Mouse (Mus musculus) midbrain, embryonic 12.5 days (tissue): ENCODE data around the gene Nhlrc4. TPM values are rescaled to one million over a fixed set of nuclear protein-coding genes. Genes with fewer than 3 reads are reported as not detected.

Experiments used
- ATAC-seq: fragments of 200-750 bp; cut with Nextera tagmentation; 2 replicates; pipeline ENCODE4 v1.8.0; 2017; ENCODE audit warnings: low read depth, moderate TSS enrichment, moderate library complexity; ENCODE audit not compliant: low FRiP score
- H3K27ac ChIP-seq: fragments of 300-500 bp; sonication (generic); replicated peaks from 2 replicates; pipeline ENCODE4 v1.5.1; 2016; ENCODE audit warnings: mild to moderate bottlenecking
- H3K27me3 ChIP-seq: fragments of 300-500 bp; sonication (generic); 2 replicates; pipeline ENCODE4 v1.6.1; 2016; ENCODE audit warnings: mild to moderate bottlenecking
- H3K36me3 ChIP-seq: fragments of 300-500 bp; sonication (generic); 2 replicates; pipeline ENCODE4 v1.6.1; 2016
- H3K4me1 ChIP-seq: fragments of 300-500 bp; sonication (generic); 2 replicates; pipeline ENCODE4 v1.6.1; 2016
- H3K4me2 ChIP-seq: fragments of 300-500 bp; sonication (generic); replicated peaks from 2 replicates; pipeline ENCODE4 v1.6.1; 2016; ENCODE audit warnings: mild to moderate bottlenecking, moderate library complexity
- H3K4me3 ChIP-seq: fragments of 300-500 bp; sonication (generic); 2 replicates; pipeline ENCODE4 v1.5.1; 2016; ENCODE audit warnings: mild to moderate bottlenecking
- H3K9ac ChIP-seq: fragments of 300-500 bp; sonication (generic); replicated peaks from 2 replicates; pipeline ENCODE4 v1.6.1; 2016; ENCODE audit warnings: mild to moderate bottlenecking, moderate library complexity
- H3K9me3 ChIP-seq: fragments of 300-500 bp; sonication (generic); 2 replicates; pipeline ENCODE4 v1.6.1; 2016; ENCODE audit warnings: mild to moderate bottlenecking
- WGBS: fragments of 180-500 bp; shearing (Covaris S2); methylation state at CpG from one replicate; pipeline ENCODE4 v1.1.7; 2016; 5-methylcytosine and 5-hydroxymethylcytosine counted together
- polyA plus RNA-seq: library from polyadenylated mRNA; unstranded; fragments of >200 nt; fragmentation: Nextera tagmentation; extraction: Ambion mirVana; gene quantifications from 2 replicates; pipeline ENCODE4 v1.2.1, GENCODE M21; 2016

Gene Nhlrc4
- polyA plus RNA-seq, 1 experiment from 2014 or later = 0.61 TPM

DNA sequence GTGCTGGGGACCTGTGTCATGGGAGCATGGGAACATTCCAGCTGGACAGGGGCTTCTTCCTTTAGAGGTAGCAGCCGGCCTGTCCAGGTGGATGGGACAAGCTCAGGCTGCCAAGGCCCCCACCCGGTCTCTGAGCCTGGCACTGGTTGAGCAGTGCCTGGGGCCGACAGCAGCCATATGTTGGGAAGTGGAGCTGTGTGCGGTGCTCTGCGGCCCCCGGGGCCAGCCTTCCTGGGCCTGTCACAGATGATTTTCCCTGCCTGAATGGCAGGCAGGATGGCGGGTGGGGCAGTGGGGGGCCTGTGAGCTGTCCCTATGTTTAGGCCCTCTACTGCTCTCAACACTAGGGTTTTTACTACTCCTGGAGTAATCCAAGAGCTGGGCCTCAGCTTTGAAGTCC lies 11.4 kb upstream of the Nhlrc4 start:
- peaks cover 29% of the 10 kb centered on the region for H3K27me3 ChIP-seq
- H3K36me3 ChIP-seq = peaks cover 35% of the 10 kb centered on the region
- no peak overlapping the region for H3K4me2 ChIP-seq
- H3K27ac ChIP-seq = no peak overlapping the region
- ATAC-seq = no peak
- peaks cover 8% of the 10 kb centered on the region for H3K4me1 ChIP-seq
- H3K9ac ChIP-seq = peak overlapping the region; percentile 16; the same call in 1 of the 2 replicates
- 82% methylated on average over 7 of the region's 7 CpGs for WGBS
- H3K4me3 ChIP-seq = no peak overlapping the region
- H3K9me3 ChIP-seq = no peaks in the 10 kb centered on the region

DNA sequence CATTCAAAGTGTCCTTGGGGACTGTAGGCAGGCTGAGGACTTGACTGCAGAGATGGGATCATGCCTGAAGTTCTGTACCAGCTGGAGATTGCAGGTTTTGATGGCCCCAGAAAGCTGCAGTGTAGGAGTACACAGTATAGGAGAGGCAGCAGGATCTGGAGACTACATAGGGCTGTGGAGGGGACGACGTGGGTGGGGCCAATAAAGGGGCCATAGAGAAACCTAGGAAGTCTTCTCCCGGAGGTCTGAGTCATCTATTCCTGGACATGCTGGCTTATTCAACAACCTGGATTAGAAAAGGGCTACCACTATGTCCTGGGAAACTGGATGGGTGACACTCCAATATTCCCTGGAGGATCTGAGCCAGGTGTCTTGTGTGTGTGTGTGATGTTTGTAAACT lies 11.0 kb upstream of the Nhlrc4 start:
- Histone ChIP-seq H3K36me3 (peaks cover 31% of the 10 kb centered on the region), H3K4me3 (no peak overlapping the region), H3K4me1 (peaks cover 8% of the 10 kb centered on the region), H3K9ac (peak overlapping the region; percentile 16; the same call in 1 of the 2 replicates), H3K9me3 (no peaks in the 10 kb centered on the region), H3K27me3 (peaks cover 33% of the 10 kb centered on the region), H3K27ac (no peak overlapping the region), H3K4me2 (no peak overlapping the region)
- ATAC-seq = no peak
- 74% methylated on average over 3 of the region's 3 CpGs for WGBS

DNA sequence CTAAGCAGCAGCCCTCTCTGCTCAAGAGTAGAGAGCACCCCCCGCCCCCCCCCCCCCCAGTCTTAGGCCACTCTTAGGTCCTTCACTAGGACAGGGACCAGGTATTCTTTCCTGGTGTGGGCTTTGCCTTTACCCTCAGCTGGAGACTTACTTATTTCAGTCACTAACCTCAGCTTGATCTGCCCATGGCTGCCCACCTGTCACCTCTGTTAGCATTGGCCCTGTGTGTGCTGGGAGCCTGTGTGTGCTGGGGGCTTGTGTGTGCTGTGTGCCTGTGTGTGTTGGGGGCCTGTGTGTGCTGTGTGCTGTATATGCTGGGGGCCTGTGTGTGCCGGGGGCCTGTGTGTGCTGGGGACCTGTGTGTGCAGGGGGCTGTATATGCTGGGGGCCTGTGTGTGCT lies 9.9 kb upstream of the Nhlrc4 start:
- H3K4me2 ChIP-seq = no peak overlapping the region

DNA sequence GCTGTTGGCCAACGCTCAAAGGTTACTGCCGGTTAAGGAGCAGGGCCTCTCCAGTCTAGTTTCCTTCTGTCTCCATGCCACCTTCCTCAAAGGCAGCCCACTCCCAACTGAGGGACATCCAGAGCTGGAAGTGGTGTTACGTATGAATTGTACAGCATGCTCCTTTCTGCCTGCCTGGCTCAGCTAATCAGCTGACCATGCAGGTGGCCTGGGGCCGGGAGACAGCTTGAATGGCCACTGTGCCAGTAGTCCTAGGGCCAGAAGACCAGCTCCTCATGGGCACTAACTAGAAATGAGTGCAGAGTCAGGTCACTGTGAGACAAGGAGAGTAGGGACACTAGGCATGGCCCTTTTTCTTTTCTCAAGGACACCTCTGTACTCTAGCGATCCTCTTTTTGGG lies 8.4 kb upstream of the Nhlrc4 start:
- no peak overlapping the region for H3K9ac ChIP-seq
- no peaks in the 10 kb centered on the region for H3K9me3 ChIP-seq
- peaks cover 8% of the 10 kb centered on the region for H3K4me1 ChIP-seq
- H3K27ac ChIP-seq = no peak overlapping the region
- 78% methylated on average over 5 of the region's 5 CpGs for WGBS
- no peak for ATAC-seq
- H3K4me3 ChIP-seq = no peak overlapping the region
- peaks cover 46% of the 10 kb centered on the region for H3K27me3 ChIP-seq
- H3K36me3 ChIP-seq = 0 out of 2 replicates have a peak, but pooled peaks cover 10% of the 10 kb centered on the region
- H3K4me2 ChIP-seq = no peak overlapping the region

More for the DNA sequence above, 9.9 kb upstream of the Nhlrc4 start:
- no peak for ATAC-seq
- Histone ChIP-seq H3K9ac (no peak overlapping the region), H3K4me1 (peaks cover 8% of the 10 kb centered on the region), H3K4me3 (no peak overlapping the region), H3K27ac (no peak overlapping the region), H3K9me3 (no peaks in the 10 kb centered on the region), H3K36me3 (peaks cover 21% of the 10 kb centered on the region; the same call in 1 of the 2 replicates), H3K27me3 (peaks cover 44% of the 10 kb centered on the region)
- 100% methylated on average over 1 of the region's 2 CpGs for WGBS

DNA sequence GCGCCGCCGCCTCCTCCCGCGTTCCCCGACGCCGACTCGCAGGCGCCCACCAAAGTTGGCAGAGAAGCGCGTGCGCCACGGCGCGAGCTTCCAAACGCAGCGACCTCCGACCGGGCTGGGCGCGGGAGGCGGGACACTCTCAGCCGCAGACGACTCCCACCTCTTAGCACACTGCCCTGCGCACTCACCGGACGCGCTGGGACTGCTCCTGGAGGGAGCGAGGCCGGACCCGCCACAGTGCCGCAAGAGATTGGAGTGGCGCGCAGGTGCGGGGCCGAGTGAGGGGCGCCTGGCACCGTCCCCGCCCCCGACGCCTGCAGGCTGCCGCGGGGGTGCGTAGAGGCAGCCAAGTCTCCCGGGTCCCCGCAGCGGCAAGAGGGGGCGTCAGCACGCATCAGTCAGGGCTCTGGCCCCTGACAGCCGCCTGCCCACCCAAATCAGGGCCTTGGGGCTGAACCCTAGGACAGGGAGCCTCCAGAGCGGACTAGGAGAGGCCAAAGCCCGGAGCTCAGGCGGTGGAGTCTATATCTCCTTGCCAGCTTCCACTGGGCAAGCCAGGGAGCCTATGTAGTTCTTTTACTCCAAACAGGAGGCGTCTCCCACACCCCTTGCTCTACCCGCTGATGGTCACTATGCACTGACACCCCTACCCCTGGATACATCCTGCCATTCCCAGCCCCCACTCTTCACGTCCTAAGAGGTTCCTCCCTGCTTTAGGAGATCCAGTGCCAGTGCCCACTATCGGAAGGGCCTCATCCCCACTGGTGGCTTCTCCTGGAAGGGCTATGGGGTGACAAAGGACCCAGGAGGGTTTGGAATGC lies 7.3 kb upstream of the Nhlrc4 start, which contains the start of gene A930017K11Rik:
Gene A930017K11Rik (minus strand): TSS at position 763 of the 821 bp plus-strand sequence.
- Histone ChIP-seq H3K9me3 (no peaks in the 10 kb centered on the region), H3K36me3 (no peaks in the 10 kb centered on the region), H3K27me3 (peaks cover 46% of the 10 kb centered on the region), H3K4me2 (peak within 1 kb of the TSS; percentile 43), H3K4me3 (peak within 1 kb of the TSS; percentile 32), H3K9ac (no peak within 1 kb of the TSS), H3K27ac (no peak within 1 kb of the TSS), H3K4me1 (peaks cover 8% of the 10 kb centered on the region)
- under 1% methylated on average over 58 of the region's 58 CpGs for WGBS
- ATAC-seq = no peak

DNA sequence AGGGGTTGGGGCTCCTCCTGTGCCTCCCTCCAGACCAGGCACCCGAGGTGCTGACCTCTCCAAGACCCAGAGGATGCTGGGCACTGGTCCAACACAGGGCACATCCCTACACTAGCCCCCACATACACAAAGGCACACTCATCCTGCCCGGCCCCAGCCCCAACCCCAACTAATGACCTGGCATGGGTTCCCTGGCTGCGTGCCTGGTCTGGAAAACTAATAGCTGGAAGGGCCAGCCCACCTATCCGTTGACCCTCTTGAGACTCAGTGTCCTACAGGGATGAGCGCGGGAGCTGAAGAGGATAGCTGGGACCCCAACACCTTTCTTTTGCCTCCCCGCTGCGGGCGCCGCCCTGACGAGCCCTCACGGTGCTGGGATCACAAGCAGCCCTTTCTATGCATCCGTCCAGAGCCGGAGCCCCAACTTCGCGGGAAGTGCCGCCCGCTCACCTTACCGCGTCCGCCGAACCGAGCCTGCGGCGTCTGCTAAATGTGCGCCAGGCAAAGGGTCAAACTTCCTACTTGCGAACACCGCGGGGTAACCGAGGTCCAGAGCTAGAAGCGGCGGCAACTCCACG lies 6.6 kb upstream of the Nhlrc4 start:
- ATAC-seq = no peak

DNA sequence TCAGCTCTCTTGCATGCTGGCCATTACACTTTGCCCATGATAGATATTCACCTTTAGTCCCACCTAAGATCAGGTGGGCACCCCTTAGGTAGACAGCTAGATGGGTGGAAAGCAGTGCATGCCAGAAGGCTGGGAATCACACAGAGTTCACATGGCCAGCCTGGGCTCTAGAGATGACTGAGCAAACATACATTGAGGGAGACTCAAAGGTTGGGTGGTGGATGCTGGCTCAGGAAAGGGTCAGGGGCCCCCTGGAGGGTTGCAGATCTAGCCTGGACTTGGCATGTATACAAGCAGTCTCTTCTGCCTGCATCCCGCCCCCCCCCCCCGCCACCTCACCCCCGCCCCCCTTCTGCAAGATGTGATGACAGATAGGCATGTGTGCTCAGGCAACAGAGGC lies 5.9 kb upstream of the Nhlrc4 start:
- 14% methylated on average over 3 of the region's 3 CpGs for WGBS
- no peaks in the 10 kb centered on the region for H3K36me3 ChIP-seq
- H3K4me3 ChIP-seq = no peak overlapping the region
- H3K9me3 ChIP-seq = no peaks in the 10 kb centered on the region
- H3K27me3 ChIP-seq = peaks cover 46% of the 10 kb centered on the region
- no peak overlapping the region for H3K27ac ChIP-seq
- ATAC-seq = no peak
- H3K4me2 ChIP-seq = no peak overlapping the region
- no peak overlapping the region for H3K9ac ChIP-seq
- peaks cover 8% of the 10 kb centered on the region for H3K4me1 ChIP-seq

More for the DNA sequence above, 6.6 kb upstream of the Nhlrc4 start:
- H3K27ac ChIP-seq = no peak overlapping the region
- peak overlapping the region; percentile 43 for H3K4me2 ChIP-seq
- no peaks in the 10 kb centered on the region for H3K9me3 ChIP-seq
- WGBS = 1% methylated on average over 33 of the region's 33 CpGs
- peak overlapping the region; percentile 32 for H3K4me3 ChIP-seq
- peaks cover 46% of the 10 kb centered on the region for H3K27me3 ChIP-seq
- no peak overlapping the region for H3K9ac ChIP-seq
- H3K36me3 ChIP-seq = no peaks in the 10 kb centered on the region
- peaks cover 8% of the 10 kb centered on the region for H3K4me1 ChIP-seq

DNA sequence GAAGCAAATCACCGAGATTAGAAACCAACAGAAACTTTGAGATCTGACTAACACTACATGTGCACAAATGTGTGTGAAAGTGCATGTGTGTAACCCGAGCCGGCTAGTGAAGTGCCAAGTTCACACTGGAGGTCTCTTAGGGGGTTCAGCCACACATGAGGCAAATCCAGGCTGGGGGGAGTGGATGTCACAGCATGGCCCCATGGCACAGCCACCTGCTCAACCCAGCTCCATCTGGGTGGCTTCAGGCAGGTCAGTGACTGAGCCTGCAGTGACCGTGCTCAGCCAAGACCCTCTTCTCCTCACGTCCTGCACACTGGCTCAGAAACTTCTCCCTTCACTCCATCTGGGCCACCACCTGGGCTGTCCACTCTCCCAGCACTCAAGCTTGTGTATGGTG lies 5.2 kb upstream of the Nhlrc4 start:
- no peak for ATAC-seq
- Histone ChIP-seq H3K27me3 (peaks cover 50% of the 10 kb centered on the region), H3K27ac (no peak overlapping the region), H3K4me2 (no peak overlapping the region), H3K4me1 (peaks cover 8% of the 10 kb centered on the region), H3K4me3 (no peak overlapping the region), H3K9ac (no peak overlapping the region), H3K9me3 (no peaks in the 10 kb centered on the region), H3K36me3 (no peaks in the 10 kb centered on the region)
- WGBS = 80% methylated on average over 5 of the region's 5 CpGs

DNA sequence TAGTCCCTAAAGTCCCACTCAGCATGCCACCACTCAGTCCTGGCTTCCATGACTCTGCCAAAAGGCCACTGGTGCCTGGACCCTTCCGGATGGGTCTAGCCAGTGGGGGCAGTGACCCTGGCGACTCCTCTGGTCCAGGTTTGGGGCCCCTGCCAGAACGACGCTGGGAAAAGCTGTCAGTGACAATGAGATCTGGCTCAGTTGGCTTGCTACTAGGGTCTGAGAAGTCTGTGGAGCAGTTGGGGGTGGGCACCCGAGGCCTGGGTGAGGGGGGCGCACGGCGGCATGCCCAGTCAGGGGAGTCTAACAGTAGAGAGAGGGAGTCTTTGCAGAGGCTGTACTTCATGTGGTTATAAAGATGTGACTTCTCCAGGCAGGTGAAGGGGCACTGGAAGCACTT lies 3.3 kb upstream of the Nhlrc4 start:
- no peak overlapping the region for H3K4me2 ChIP-seq

DNA sequence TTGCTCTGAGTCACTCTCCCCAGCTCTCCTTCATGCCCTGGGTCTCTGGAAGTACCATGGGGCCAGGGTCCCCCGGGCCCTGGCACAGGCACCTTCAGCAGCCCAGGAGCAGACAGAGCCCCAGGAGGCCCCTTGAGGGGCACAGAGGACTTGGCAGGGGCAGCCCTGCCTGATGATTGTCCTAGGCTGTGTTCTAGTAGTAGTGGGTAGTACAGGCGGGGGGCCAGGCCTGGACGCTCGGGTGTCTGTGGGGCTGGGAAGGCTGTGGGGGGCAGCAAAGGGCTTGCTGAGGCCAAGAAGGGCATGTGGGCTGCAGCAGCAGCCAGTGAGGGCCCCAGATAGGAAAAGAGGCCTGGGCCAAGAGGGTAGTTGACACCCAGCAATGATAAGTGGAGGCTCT lies 2.8 kb upstream of the Nhlrc4 start:
- Histone ChIP-seq H3K27ac (no peak overlapping the region), H3K4me3 (no peak overlapping the region), H3K9me3 (no peaks in the 10 kb centered on the region), H3K36me3 (no peaks in the 10 kb centered on the region), H3K27me3 (peaks cover 35% of the 10 kb centered on the region), H3K4me1 (peaks cover 8% of the 10 kb centered on the region), H3K9ac (no peak overlapping the region), H3K4me2 (no peak overlapping the region)
- 96% methylated on average over 4 of the region's 4 CpGs for WGBS
- ATAC-seq = no peak

More for the DNA sequence above, 3.3 kb upstream of the Nhlrc4 start:
- Histone ChIP-seq H3K4me3 (no peak overlapping the region), H3K4me1 (peaks cover 8% of the 10 kb centered on the region), H3K36me3 (no peaks in the 10 kb centered on the region), H3K27ac (no peak overlapping the region), H3K27me3 (peaks cover 40% of the 10 kb centered on the region), H3K9ac (no peak overlapping the region), H3K9me3 (no peaks in the 10 kb centered on the region)
- 72% methylated on average over 8 of the region's 8 CpGs for WGBS
- ATAC-seq = no peak

DNA sequence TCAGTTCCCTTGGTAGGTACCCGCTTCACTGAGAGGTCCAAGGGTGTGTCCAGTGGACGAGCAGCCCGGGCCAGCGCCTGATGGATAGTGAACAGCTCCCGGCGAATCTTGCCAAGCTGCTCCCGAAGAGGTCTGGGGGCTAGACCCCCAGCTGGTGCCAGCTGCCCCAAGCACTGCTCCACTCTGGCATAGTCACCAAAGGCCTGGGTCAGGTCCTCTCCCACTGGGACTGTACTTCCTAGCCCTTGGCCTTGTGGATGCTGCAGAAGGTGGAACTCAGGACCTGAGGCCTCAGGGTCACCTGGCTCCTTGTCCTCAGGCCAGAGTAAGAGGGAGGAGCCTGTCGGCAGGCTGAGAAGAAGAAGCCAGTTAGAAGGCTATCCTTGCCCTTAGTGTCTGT lies 2.1 kb upstream of the Nhlrc4 start:
- Histone ChIP-seq H3K4me2 (no peak overlapping the region), H3K27me3 (peaks cover 29% of the 10 kb centered on the region), H3K27ac (no peak overlapping the region), H3K9ac (no peak overlapping the region), H3K4me3 (no peak overlapping the region), H3K36me3 (no peaks in the 10 kb centered on the region), H3K9me3 (no peaks in the 10 kb centered on the region), H3K4me1 (peaks cover 6% of the 10 kb centered on the region)
- ATAC-seq = no peak
- WGBS = 79% methylated on average over 8 of the region's 8 CpGs

DNA sequence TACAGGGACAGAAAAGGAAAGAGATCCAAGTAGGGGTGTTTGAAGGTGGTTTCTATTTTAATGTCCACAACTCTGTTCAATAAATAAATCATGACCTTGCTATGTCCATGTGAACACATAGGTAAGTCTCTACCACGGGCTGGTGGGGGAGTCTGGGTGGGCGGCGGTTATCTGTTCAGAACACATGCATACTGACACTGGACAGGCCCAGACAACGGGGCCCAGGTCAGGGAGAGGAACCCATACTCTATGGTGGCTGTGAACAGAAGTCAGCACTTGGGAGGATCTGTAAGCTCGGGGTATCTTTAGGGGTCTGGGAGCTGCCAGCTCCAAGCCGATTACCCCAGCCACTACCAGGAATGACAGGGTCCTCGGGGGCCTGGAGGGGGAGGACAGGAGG lies 1.6 kb upstream of the Nhlrc4 start:
- ATAC-seq = no peak
- Histone ChIP-seq H3K4me3 (no peak overlapping the region), H3K9ac (no peak overlapping the region), H3K9me3 (no peaks in the 10 kb centered on the region), H3K36me3 (no peaks in the 10 kb centered on the region), H3K27me3 (peaks cover 23% of the 10 kb centered on the region), H3K27ac (no peak overlapping the region), H3K4me2 (no peak overlapping the region), H3K4me1 (0 out of 2 replicates have a peak, but pooled peaks cover under 1% of the 10 kb centered on the region)
- 77% methylated on average over 7 of the region's 7 CpGs for WGBS
